Mouse (Mus musculus): ENCODE data around the gene Mrpl36. TPM values are rescaled to one million over a fixed set of nuclear protein-coding genes. Genes with fewer than 3 reads are reported as not detected.

Gene Mrpl36
- total and polyA plus RNA-seq, 3 experiments = 140 to 147 TPM; not detected in 1

GRCm38 (mm10) chr13:73347171-73347570 is 18.9 kb downstream of the Mrpl36 start:
- H3K36me3 ChIP-seq (ENCODE audit: control insufficient read depth in 1 of 2, insufficient read depth in 2 of 2, low read length in 2 of 2) = peaks cover 0 to 16% of the 10 kb centered on the region in 2 experiments; a peak in 2 of 4 replicates
- H3K79me2 ChIP-seq (ENCODE audit: control insufficient read depth, insufficient read depth, low read length, poor library complexity) = no peaks in the 10 kb centered on the region
- no peak overlapping the region for H3K4me3 ChIP-seq (ENCODE audit: control insufficient read depth in 1 of 2, insufficient read depth in 1 of 2, low read depth in 2 of 2, low read length in 2 of 2)
- TF ChIP-seq ZKSCAN1 (IDR thresholded peaks at IDR 0.05; ENCODE audit: low read depth, low read length) = no peak
- TF ChIP-seq SIN3A (IDR thresholded peaks at IDR 0.05; ENCODE audit: low read length) = no peak
- no peak for TF ChIP-seq TAL1 (IDR thresholded peaks at IDR 0.05; ENCODE audit: low read length)
- TF ChIP-seq MEF2A (IDR thresholded peaks at IDR 0.05; ENCODE audit: extremely low read depth, insufficient replicate concordance, low read depth, low read length, poor library complexity, severe bottlenecking) = no peak
- TF ChIP-seq ZMIZ1 (IDR thresholded peaks at IDR 0.05; ENCODE audit: low read depth, low read length) = no peak
- no peak for TF ChIP-seq POLR2A (IDR thresholded peaks at IDR 0.05; ENCODE audit: control insufficient read depth in 1 of 2, insufficient read depth in 1 of 2, low read depth in 1 of 2, low read length in 2 of 2, poor library complexity in 1 of 2)
- TF ChIP-seq GABPA (IDR thresholded peaks at IDR 0.05; ENCODE audit: low read depth, low read length) = no peak
- no peak for TF ChIP-seq EP300 (IDR thresholded peaks at IDR 0.05; ENCODE audit: low read depth in 1 of 2, low read length in 2 of 2)
- TF ChIP-seq CTCF (IDR thresholded peaks at IDR 0.05 in 2 of 3, conservative IDR thresholded peaks at IDR 0.05 in 1 of 3; ENCODE audit: control insufficient read depth in 1 of 3, insufficient read depth in 1 of 3, low read depth in 2 of 3, low read length in 3 of 3, poor library complexity in 1 of 3, severe bottlenecking in 1 of 3) = no peak
- H3K9me3 ChIP-seq (replicated peaks; ENCODE audit: insufficient read depth, low read length) = no peaks in the 10 kb centered on the region
- no peak overlapping the region for H3K9ac ChIP-seq (ENCODE audit: control insufficient read depth, low read depth, low read length, poor library complexity, severe bottlenecking)
- no peak overlapping the region for H3K27ac ChIP-seq (ENCODE audit: control insufficient read depth, low read depth, low read length)
- DNase-seq (ENCODE audit: low read depth, low spot score) = no peak
- no peaks in the 10 kb centered on the region for H3K27me3 ChIP-seq (ENCODE audit: control insufficient read depth in 1 of 2, insufficient read depth in 2 of 2, low read length in 2 of 2)
- H3K4me1 ChIP-seq (ENCODE audit: control insufficient read depth in 1 of 2, insufficient read depth in 2 of 2, low read length in 2 of 2) = peaks cover 0 to 17% of the 10 kb centered on the region in 2 experiments; a peak in 2 of 4 replicates

- Histone ChIP-seq H3K4me3 (ENCODE audit: control insufficient read depth in 1 of 2, insufficient read depth in 1 of 2, low read depth in 2 of 2, low read length in 2 of 2) (no peak overlapping the region), H3K9me3 (replicated peaks; ENCODE audit: insufficient read depth, low read length) (no peaks in the 10 kb centered on the region), H3K27ac (ENCODE audit: control insufficient read depth, low read depth, low read length) (no peak overlapping the region), H3K36me3 (ENCODE audit: control insufficient read depth in 1 of 2, insufficient read depth in 2 of 2, low read length in 2 of 2) (peaks cover 0 to 16% of the 10 kb centered on the region in 2 experiments; a peak in 2 of 4 replicates), H3K4me1 (ENCODE audit: control insufficient read depth in 1 of 2, insufficient read depth in 2 of 2, low read length in 2 of 2) (peaks cover 0 to 17% of the 10 kb centered on the region in 2 experiments; a peak in 2 of 4 replicates), H3K27me3 (ENCODE audit: control insufficient read depth in 1 of 2, insufficient read depth in 2 of 2, low read length in 2 of 2) (no peaks in the 10 kb centered on the region), H3K9ac (ENCODE audit: control insufficient read depth, low read depth, low read length, poor library complexity, severe bottlenecking) (no peak overlapping the region), H3K79me2 (ENCODE audit: control insufficient read depth, insufficient read depth, low read length, poor library complexity) (no peaks in the 10 kb centered on the region)
- TF ChIP-seq MXI1 (IDR thresholded peaks at IDR 0.05; ENCODE audit: low read depth, low read length) (no peak), JUND (IDR thresholded peaks at IDR 0.05; ENCODE audit: low read depth, low read length) (no peak), RCOR1 (IDR thresholded peaks at IDR 0.05; ENCODE audit: low read depth, low read length) (no peak), MAX (IDR thresholded peaks at IDR 0.05; ENCODE audit: low read length) (no peak), MYC (IDR thresholded peaks at IDR 0.05; ENCODE audit: low read depth, low read length) (no peak), MAFK (IDR thresholded peaks at IDR 0.05; ENCODE audit: borderline replicate concordance, low read depth, low read length) (no peak), TAL1 (IDR thresholded peaks at IDR 0.05; ENCODE audit: low read length) (no peak)
- DNase-seq (ENCODE audit: low read depth, low spot score) = no peak
These were observed 19.8 kb downstream of the Mrpl36 start for GRCm38 (mm10) chr13:73347922-73348650.
